Mouse (Mus musculus) stomach, postnatal 0 days (tissue): ENCODE measurements around the gene Sim2.

ENCODE experiments used
- CTCF ChIP-seq: IDR thresholded peaks from 2 replicates; pipeline ENCODE4 v1.5.1; 2016; ENCODE audit warnings: antibody characterized with exemption, low read depth, mild to moderate bottlenecking, moderate library complexity
- EP300 ChIP-seq: optimal IDR thresholded peaks from 2 replicates; pipeline ENCODE3; 2016; ENCODE audit warnings: antibody characterized with exemption

GRCm38 (mm10) chr16:94088226-94088748 lies 3.6 kb downstream of the Sim2 start:
- TF ChIP-seq CTCF (no peak), EP300 (no peak)
